Mouse (Mus musculus) megakaryocyte, embryonic 14.5 days (primary cell): ENCODE results near the gene Srebf1.

Source experiments
- FLI1 ChIP-seq: IDR thresholded peaks from 2 replicates; pipeline ENCODE4 v1.6.1; 2012; ENCODE audit warnings: low read length, inconsistent platforms, mixed read lengths
- GATA1 ChIP-seq: IDR thresholded peaks from 3 replicates; pipeline ENCODE4 v1.6.1; 2012; ENCODE audit warnings: mixed read lengths, low read length, inconsistent platforms, borderline replicate concordance

- TF ChIP-seq FLI1 (no peak), GATA1 (no peak)
Observed at GRCm38 (mm10) chr11:60161146-60161874, 61.1 kb downstream of the Srebf1 start.
